Mouse (Mus musculus): ENCODE measurements around the gene Shank1.
A peak's percentile ranks its signal among the peaks of the same experiment; 100 is the strongest.
"Not testable (repeated sequence)": the region's sequence is repeated elsewhere in the genome, so short reads cannot be mapped to it uniquely, and the experiment has no call there.

The Shank1 gene

GRCm38 (mm10) chr7:44309475-44310284 lies at the start of gene Shank1:
TSS of gene Shank1 (plus strand) at chr7:44310253.
- DNase-seq (ENCODE audit: extremely low read depth, insufficient read length, low spot score), result no peak

GRCm38 (mm10) chr7:44260410-44260809 lies 49.6 kb upstream of the Shank1 start:
- peak; percentile 39 for DNase-seq (ENCODE audit: extremely low read depth, insufficient read length, low spot score)

- DNase-seq (ENCODE audit: extremely low read depth, insufficient read length, low spot score), result no peak
Measured at GRCm38 (mm10) chr7:44261147-44261546, 48.9 kb upstream of the Shank1 start, which contains the start of gene Gm15517. TSS of gene Gm15517 (plus strand) at chr7:44261447.

GRCm38 (mm10) chr7:44262791-44263643 lies 47.0 kb upstream of the Shank1 start:
- DNase-seq (ENCODE audit: extremely low read depth, insufficient read length, low spot score), result peak; percentile 51

GRCm38 (mm10) chr7:44268117-44268516 lies 41.9 kb upstream of the Shank1 start:
- no peak for DNase-seq (ENCODE audit: extremely low read depth, insufficient read length, low spot score)

GRCm38 (mm10) chr7:44269397-44269796 lies 40.7 kb upstream of the Shank1 start:
- no peak for DNase-seq (ENCODE audit: extremely low read depth, insufficient read length, low spot score)

GRCm38 (mm10) chr7:44271309-44271708 lies 38.7 kb upstream of the Shank1 start:
- DNase-seq (ENCODE audit: extremely low read depth, insufficient read length, low spot score), result no peak

- no peak for DNase-seq (ENCODE audit: extremely low read depth, insufficient read length, low spot score)
Measured at GRCm38 (mm10) chr7:44272546-44272945, 37.5 kb upstream of the Shank1 start.

GRCm38 (mm10) chr7:44273446-44273845 lies 36.6 kb upstream of the Shank1 start:
- no peak for DNase-seq (ENCODE audit: extremely low read depth, insufficient read length, low spot score)

- DNase-seq (ENCODE audit: extremely low read depth, insufficient read length, low spot score), result no peak
Measured at GRCm38 (mm10) chr7:44274096-44274495, 36.0 kb upstream of the Shank1 start.

- DNase-seq (ENCODE audit: extremely low read depth, insufficient read length, low spot score), result no peak
Measured at GRCm38 (mm10) chr7:44275546-44275945, 34.5 kb upstream of the Shank1 start.

- DNase-seq (ENCODE audit: extremely low read depth, insufficient read length, low spot score), result no peak
Measured at GRCm38 (mm10) chr7:44276461-44277249, 33.4 kb upstream of the Shank1 start.

GRCm38 (mm10) chr7:44277250-44277622 lies 32.8 kb upstream of the Shank1 start:
- no peak for DNase-seq (ENCODE audit: extremely low read depth, insufficient read length, low spot score)

GRCm38 (mm10) chr7:44280959-44281358 lies 29.1 kb upstream of the Shank1 start:
- DNase-seq (ENCODE audit: extremely low read depth, insufficient read length, low spot score), result no peak

GRCm38 (mm10) chr7:44281586-44281985 lies 28.5 kb upstream of the Shank1 start:
- no peak for DNase-seq (ENCODE audit: extremely low read depth, insufficient read length, low spot score)

- no peak for DNase-seq (ENCODE audit: extremely low read depth, insufficient read length, low spot score)
Measured at GRCm38 (mm10) chr7:44287760-44288159, 22.3 kb upstream of the Shank1 start.

GRCm38 (mm10) chr7:44290986-44291385 lies 19.1 kb upstream of the Shank1 start:
- no peak for DNase-seq (ENCODE audit: extremely low read depth, insufficient read length, low spot score)

- no peak for DNase-seq (ENCODE audit: extremely low read depth, insufficient read length, low spot score)
Measured at GRCm38 (mm10) chr7:44291418-44291817, 18.6 kb upstream of the Shank1 start.

GRCm38 (mm10) chr7:44297501-44297900 lies 12.6 kb upstream of the Shank1 start:
- DNase-seq (ENCODE audit: extremely low read depth, insufficient read length, low spot score), result not testable (repeated sequence)

GRCm38 (mm10) chr7:44303346-44304340 lies 6.4 kb upstream of the Shank1 start:
- no peak for DNase-seq (ENCODE audit: extremely low read depth, insufficient read length, low spot score)
